Mouse (Mus musculus) brain, adult 10 weeks (tissue): ENCODE data around the gene Magoh. TPM values are rescaled to one million over a fixed set of nuclear protein-coding genes. Genes with fewer than 3 reads are reported as not detected.

Source experiments
- polyA plus RNA-seq: library from polyadenylated mRNA; stranded (reverse); fragments of 350-450 nt; fragmentation: Illumina TruSeq; extraction: RNeasy Lipid Tissue Mini Kit (QIAGEN cat#74804); gene quantifications from one replicate; pipeline ENCODE4 v1.2.3, GENCODE M21; 2015; ENCODE audit warnings: low read depth, low replicate concordance

Magoh gene
- polyA plus RNA-seq = 81.9 TPM

DNA sequence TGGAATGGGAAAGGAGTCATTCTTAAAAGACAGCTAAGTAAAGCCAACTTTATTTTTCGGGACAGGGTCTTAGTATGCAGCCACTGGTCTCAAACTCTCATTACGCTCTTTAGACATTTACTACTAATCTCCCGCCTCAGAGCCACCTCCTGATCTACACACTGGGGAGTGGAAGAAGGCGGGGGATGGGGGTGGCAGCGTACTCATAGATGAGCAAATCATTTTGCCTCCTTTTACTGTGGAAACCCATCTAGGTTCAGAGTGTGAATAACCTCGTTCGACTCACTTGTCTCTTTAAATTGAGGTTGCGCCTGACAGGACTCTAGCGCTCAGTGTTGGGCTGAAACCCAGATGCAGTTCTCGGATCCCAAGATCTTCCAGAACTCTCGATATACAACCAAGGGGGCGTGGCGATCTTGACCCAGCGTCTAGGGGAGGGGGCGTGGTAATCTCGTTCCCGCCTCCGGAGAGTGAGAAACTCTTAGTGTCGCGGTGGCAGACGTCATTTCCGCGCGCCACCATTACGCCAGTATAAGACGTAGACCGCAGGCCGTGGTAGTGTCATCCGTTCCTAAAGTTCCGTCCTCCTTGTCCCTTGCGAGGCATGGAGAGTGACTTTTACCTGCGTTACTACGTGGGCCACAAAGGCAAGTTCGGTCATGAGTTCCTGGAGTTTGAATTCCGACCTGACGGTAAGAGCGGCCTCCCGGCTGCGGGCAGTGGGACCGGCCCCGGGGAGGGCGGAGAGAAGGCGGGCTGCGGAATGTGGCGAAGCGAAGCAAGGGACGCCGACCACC is at the start of gene Magoh:
Gene Magoh (plus strand): TSS at position 502 of the 797 bp plus-strand sequence.

DNA sequence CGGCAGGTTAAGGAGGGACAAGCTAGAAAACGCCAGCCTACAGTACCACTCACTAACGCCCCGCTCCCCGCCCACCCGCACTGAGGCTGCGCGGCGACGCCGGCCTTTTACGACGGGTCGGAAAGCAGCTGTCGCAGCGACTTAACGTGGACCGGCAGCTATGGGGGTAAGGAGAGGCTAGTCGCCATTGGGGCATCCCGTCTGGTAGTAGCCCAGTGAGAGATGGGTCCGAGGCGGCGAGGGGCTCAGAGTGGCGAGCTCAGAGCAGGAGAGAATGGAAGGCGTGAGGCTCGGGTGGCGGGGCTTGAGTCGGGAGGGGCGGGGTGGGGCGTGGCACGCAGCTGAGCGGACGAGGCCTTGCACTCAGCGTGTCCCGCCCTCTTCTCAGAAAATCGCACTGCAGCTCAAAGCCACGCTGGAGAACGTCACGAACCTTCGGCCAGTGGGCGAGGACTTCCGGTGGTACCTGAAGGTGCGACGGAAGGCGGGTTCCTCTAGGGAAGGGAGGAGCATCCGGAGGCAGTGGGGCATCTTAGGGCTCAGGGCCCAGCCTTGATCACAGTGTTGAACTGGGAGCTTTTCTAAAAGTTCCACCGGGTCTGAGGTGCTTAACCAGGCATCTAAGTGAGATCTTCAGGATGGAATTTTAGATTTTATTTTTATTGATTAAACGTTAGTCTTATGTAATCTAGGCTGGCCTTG is 10.3 kb downstream of the Magoh start, which contains the start of gene 0610037L13Rik:
Gene 0610037L13Rik (plus strand): TSS at position 83 of the 702 bp plus-strand sequence.

GRCm38 (mm10) chr4:107923145-107923802 is 43.7 kb downstream of the Magoh start, which contains the start of gene Cpt2:
Gene Cpt2 (minus strand): TSS chr4:107923610.

Other genes with a start within 250 kb of the Magoh start
- 1.3 TPM for gene Dmrtb1, start 195.5 kb upstream of the Magoh start, polyA plus RNA-seq
- 34.6 TPM for gene Lrp8, start 77.5 kb upstream of the Magoh start, polyA plus RNA-seq
- gene 0610037L13Rik, start 10.1 kb downstream of the Magoh start, polyA plus RNA-seq = 89.4 TPM
- gene Cpt2, start 43.9 kb downstream of the Magoh start, polyA plus RNA-seq = 7.5 TPM
- gene Slc1a7, start 88.6 kb downstream of the Magoh start, polyA plus RNA-seq = not detected
- gene Podn, start 216.7 kb downstream of the Magoh start, polyA plus RNA-seq = 3.0 TPM